Mouse (Mus musculus): Measurements from ENCODE around the gene Fem1a. TPM values are rescaled to one million over a fixed set of nuclear protein-coding genes. Genes with fewer than 3 reads are reported as not detected.

Fem1a gene
- total RNA-seq, 2 experiments from 2014 or later: 27.8 to 38.0 TPM

DNA sequence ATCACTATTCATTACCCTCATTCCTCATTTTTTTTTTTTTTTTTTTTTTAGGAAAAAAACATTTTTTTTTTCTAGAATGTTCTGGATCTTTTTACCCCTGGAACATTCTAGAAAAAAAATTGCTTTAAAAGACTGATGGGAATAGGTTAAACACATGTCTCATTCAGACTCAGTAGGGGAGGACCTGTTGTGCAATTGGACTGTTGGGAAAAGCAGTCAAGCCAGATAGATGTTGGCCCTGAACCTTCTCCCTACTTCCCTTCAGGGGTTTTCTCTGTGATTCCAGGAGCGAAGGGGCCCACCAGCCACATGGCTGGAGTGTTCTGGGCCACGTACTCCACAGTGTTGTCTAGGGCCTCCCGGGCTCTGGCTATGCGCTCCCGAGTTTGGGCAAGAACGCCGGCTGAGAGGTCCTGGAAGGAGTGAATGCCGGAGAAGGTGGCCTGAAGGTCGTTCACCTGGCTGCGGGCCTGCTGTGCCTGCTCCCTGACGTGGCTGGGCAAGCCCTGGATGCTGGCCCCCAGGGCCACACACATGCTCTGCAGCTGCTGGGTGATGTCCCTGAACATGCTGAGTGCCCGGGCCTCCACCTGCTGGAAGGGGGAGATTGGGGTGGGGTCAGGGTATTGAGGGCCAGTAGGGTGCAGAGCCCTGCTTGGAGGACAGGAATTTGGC is 23.0 kb downstream of the Fem1a start:
- DNase-seq: peak; percentile 79

DNA sequence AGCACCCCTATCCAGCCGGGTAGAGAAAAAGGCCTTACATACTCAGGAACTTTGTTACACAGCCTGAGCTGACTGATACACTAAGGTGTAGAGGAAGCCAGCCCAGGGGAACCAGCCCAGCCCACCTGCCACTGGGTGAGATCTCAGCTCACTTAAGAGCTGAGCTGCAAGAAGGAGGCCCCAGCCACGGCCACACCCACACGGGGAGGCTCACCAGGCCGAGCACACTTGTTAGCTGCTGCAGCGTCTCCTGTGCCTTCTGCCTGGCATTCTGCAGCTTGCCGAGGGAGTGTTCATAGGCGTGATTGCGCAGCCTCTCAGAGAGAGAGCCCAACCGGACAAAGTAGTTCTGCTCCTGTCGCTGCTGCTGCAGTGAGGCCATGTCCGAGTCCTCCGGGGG is 24.6 kb downstream of the Fem1a start:
- no peak for DNase-seq

DNA sequence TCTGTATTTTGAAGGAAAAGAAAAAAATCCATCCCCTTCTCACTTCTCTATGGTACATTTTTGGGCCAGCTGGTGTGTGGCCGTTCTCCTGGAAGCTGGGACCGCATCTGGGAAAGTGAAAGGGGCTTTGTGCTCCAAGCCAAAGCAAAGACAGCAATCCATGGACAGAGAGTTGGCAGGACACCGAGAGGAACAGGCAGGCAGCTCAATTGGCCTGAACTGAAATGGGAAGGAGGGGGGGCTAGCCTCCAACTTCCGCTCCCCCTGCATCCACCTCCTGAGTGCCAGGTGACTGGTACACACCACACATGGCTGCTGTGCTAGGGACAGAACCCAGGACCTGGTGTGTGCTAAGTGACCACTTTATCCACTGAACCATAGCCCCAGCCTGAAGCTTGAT is 26.2 kb downstream of the Fem1a start:
- no peak for DNase-seq

DNA sequence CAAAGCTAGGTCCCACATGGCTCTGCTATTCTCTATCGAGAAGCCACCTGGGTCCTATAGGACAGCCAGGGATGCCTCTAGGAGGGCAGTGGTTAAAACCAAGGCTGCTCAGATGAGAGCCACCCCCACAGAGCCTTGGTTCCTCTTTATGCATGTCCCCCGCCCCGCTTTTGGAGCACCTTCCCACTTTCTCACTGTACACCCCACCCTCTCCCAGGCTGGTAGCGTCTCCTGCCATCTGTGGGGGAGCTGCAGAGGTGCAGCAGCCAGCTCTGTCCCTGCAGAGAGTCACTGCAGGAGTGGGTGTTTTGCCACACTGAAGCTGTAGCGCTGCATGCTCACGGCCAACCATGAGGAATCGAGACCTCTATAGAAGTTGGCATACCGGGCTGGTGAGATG is 26.7 kb downstream of the Fem1a start:
- no peak for DNase-seq

DNA sequence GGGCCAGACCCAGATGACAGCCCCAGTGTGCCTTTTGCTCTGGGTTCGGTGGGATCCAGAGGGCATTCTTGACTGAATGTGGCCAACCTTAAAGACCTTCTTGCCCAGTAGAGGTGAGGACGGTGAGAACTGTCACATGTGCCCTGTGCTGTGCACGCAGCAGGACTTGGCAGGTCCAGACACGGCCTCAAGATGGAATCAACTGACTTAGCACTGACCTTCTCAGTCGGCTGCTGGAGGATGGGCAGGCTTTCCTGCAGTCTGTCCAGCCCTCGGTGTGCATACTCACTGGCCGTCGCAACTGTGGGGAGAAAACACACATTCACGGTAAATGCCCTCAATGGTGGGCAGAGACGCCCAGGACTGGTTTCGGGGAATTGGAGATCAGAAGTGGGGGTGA is 29.4 kb downstream of the Fem1a start:
- no peak for DNase-seq

DNA sequence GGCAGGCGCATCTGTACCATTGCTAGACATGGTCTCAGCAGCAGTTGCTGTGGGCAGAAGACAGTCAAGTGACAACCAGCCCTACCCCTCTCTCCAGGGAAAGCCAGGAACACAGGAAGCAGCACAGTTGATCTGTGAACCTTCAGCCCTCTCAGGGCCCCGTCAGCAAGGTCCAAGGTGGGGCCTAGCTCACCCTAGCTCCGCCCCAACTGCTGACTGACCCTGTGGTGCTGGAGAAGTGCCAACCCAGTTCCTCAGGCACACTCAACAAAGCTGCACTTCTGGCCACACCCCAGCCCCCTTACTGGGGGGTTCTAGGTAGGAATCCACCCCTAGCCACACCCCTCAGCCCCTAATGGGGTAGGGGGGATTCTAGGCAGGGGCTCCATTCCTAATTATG is 31.2 kb downstream of the Fem1a start:
- DNase-seq: peak; percentile 79

DNA sequence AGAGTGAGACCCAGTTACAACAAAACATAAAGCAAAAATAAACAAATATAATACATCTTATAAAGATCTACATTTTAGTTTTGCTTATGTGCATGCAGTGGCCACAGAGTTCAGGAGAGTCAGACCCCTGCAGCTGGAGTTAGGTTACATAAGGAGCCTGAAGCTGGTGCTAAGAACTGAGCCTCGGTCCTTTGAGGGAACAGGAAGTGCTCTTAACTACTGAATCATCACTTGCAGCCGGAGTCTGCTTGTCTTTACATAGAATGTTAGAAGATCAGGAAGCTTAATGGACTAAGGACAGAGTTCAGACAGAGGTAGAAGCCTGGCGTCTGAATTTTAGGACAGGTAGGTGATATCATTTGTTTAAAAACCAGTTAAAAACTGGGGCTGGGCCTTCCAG is 32.3 kb downstream of the Fem1a start:
- DNase-seq: no peak

DNA sequence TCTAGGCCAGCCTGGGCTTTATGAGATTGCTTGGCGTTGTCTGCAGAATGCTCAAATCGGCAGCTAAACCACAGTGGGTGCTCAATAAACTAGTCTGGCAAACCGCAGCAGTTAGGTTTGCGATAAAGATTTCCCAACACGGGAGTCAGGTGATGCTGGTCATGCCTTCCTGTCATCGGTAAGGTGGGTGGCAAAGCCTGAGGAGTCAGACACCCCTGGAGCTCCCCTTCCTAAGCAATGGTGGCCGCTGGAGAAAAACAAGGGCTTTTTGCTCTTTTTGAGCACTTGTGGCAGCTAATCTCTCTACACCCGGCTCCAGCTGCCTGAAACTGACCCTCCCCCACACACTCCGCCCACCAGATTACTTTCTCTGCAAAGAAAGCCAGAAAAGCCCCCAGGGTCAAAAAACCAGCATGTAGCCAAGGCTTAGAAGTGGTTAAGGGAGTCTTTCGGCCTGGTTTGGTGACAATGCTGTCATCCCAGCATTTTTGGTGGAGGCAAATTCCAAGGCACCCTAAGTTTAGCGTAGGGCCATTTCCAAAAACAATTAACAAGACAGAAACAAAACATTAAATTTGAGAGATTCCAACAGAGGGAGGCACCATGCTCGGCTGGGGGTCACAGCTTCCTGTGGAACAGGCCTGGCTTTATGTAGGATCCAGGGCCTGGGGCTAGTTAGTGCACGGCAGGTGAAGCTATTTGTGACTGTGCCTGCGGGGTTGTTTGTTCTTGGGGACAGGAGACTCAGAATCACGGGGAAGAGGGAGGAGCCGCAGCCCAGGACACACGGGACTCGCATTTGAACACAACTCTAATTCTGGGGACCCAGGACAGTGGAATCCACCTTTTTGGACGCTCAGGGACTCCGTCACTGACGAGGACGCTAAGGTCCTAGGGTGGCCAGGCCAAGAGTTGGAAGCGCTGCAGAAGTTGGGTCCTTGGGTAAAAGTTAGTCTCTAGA is 33.0 kb downstream of the Fem1a start:
- DNase-seq: peak; percentile 66

DNA sequence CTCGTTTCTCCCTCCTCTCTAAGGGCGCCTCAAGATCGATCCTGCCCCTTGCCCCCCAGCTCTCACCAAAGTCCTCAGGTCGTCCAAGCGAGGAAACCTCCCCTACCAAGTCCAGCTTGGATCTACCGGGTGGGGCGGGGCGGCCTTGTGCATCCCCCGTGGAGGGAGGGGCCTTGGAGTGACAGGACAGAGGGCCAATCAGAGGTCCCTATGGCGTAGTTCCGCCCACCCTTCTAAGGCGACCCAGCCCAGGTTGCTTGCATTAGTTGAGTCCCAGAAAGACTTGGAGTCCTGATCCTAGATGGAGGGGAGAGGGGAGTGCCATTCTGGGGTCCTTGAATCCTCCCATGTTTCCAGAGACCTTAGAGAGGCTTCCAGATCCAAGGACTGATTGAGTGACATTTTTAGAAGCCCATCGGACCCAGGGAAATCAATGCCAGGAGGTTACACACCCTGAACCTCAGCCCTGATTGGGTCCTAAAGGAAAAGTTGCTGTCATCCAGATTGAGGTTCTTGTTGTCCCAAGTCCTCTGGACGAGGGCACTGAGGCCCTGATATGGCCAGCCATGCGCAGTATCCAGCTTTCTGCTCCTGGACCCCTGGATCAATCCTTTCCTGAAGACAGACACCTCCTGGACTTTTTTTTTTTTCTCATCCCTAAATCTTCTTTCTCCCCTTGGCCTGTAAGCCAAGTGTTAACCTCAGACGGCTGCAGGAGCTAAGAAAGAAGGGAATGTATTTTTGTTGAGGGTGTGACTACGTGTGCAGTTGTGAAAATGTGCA is 34.0 kb downstream of the Fem1a start:
- peak; percentile 100 for DNase-seq

DNA sequence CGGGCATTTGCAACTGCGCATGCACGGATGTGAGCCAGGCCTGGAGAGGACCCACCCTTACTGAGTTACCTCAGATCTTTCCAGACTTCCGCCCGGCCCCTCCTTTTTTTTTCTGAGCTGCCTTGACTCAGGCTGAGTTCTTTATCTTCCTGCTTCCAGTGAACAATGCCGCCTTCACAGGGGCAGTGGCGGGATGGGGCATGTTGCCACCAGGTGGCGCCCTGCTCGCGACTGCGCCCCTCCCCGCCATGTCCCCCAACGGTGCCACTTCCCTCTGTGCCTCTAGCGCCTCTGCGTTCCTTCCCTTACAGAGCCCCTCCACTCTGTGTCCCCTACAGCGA is 34.5 kb downstream of the Fem1a start:
- peak; percentile 94 for DNase-seq

DNA sequence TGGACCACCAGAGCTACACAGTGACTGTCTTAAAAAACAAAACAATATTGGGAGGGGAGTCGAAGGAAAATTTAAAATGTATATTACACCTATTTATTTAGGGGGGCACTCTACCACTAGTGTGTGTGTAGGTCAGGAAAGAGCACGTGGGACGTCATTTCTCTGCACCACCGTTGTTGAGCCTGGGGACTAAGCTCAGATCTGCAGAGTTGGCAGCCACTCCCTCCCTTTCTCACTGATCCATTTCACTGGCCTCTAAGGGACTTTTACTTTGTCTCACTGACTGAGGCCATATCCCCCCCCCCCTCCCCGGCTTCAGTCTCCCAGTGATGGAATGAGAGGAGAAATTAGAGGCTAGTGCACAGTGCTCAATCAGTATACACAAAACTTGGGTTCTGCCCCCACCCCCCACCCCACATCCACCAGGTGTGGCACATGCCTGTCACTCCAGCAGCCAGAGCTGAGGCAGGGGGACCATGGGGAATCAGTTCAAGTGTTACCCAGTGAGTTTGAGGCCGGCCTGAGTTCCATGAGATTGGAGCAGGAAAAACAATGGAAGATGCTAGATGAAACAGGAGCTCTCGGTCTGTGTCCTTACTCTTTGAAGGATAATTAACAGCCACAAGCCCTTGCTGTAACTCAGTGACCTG is 35.3 kb downstream of the Fem1a start:
- no peak for DNase-seq

DNA sequence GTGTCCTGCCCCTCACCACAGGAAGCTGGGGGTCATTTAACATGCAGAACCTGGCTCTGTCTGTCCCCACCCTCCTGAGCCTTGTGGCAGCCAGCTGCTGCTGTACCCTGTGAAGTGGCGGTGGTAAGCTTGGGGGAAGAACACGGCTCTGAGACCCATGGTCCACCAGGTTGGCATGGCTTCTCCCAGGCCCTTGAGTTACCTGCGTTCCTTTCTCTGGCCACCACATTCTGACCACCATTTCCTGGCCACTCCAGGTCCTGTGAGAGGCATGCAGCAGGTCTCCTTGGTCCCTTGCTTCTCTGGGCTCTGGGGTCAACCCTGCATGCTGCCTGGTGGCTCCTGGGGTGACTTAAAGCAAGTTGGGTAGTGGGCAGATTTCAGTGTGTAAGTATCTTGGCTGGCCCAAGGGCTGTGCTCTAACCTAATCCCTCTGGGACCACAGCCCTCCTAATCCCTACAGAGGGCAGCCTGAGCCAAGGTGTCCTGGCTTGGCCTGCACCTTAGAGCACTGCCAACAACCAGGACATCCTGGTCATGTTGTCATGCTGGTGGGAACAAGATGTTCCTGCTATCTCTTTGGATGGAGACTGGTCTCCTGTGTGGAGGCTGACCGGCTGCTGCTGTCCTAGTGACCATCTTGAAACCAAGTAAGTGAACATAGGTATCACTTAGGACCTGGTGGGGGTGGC is 36.1 kb downstream of the Fem1a start, which contains the start of gene Plin3:
Gene Plin3, minus strand, starts transcription at position 343 of the 692 bp plus-strand sequence.
- DNase-seq: peak; percentile 40

DNA sequence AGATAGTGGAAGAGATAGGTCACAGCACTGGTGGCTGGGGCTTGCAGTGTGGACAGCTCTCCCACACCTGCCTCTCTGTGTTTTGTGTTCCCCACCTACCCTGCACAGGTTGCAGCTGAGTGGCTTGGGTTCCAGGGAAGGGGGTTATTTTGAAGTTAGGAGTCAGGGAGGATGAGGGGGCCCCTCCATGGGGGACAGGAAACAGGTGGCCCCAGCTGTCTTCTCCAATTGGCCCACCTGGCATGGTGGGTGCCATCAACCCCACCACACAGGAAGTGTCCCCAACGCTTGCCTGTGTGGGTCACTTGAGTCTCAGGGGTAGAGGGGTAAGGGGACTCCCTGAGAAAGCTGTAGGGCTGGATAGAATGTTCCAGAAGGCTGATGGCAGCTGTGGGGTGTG is 36.7 kb downstream of the Fem1a start:
- DNase-seq: no peak

DNA sequence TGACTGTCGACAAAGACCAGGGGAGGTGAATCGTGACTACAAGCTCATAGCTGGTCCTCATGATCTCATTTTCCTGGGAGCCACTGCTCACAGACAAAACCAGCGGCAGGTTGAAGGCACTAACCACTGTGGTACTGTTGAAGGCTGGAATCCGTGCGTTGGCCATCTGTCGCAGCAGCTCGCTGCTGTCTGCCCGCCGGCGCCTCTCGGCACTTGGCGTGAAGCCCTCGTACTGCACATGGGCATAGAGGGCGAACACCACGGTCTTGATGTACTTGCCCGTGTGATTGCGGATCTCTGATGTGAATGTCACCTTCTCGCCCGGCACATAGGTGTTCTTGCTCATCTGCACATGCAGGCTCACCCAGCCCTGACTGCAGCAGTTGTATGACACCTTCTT is 37.6 kb downstream of the Fem1a start:
- DNase-seq: no peak

DNA sequence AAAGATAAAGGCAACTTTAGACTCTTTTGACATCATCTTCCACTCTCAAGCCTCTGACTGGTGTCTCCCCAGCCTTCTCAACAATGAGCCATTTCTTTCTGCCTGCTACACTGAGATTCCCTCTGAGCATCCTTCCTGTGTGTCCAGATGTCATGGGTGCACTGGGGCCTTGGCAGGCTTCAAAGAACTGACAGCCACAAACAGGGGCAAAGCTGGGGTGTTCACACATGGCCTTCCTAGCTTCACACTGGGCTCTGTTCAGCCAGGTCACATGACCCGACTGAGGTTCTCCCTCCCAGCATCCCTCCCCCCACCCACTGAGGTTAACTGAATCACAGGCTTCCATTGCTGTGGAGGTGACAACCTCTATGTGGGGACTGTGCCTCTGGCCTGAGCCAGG is 39.6 kb downstream of the Fem1a start:
- no peak for DNase-seq

DNA sequence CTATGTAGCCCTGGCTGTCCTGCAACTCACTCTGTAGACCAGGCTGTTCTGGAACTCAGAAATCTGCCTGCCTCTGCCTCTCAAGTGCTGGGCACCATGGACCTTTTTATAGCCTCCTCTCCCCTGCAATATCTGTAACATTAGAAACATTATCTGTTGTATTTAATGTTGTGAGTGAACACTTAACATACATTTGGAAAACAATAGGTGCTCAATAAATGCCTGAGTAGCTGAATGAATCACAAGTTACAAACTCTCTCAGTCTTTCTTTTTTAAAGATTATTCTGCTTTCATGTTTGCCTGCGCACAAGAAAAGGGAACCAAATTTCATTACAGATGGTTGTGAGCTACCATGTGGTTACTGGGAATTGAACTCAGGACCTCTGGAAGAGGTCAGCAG is 41.6 kb downstream of the Fem1a start:
- no peak for DNase-seq

DNA sequence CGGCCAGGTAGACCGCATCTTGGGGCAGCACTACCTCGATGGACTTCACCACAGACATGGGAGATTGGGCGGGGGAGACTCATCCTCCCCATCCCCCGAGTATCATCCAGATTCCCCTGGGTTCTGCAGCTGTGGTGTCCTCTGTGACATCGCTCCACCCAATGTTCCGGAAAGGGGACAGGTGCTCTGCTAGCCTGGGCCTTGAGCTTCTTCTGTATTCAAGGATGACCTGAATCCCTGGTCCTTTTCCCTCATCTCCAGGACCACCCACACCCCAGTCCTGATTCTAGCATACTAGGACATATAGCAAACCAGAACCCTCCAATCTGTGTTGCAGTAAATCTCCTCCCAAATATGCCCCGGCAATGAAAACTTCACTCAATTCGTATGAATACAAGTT is 43.6 kb downstream of the Fem1a start, which contains the start of gene Arrdc5:
Gene Arrdc5, minus strand, starts transcription at position 101 of the 400 bp plus-strand sequence.
- no peak for DNase-seq

DNA sequence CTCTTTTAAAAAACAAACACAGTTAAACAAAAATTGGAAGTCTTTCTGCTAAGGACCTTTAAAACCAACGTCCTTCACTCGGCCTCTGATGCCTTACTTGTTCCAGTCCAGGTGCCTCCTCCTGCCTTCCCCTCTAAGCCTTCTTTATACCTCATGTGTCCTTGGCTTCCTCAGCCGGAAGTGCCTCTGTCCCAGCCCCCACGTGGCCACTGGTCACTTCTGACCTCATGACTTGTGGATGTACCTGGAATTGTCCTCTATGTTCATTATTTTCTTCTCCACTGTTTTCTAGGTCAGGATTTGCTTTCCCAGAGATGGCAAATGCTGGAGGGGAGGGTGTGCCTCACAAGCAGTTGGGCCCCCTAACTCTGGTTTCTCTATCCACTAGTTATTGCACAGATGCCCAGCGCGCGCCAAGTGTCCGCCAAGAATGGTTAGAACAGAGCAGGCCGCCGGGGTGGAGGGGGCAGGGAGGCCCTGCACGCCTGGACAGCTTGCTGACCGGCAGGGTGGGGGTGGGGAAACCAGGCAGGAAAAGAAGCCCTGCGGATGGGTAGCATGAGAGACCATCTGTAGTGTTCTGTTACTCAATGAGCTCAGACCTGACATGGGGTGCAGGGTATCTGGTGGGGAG is 45.9 kb downstream of the Fem1a start:
- DNase-seq: peak; percentile 77

DNA sequence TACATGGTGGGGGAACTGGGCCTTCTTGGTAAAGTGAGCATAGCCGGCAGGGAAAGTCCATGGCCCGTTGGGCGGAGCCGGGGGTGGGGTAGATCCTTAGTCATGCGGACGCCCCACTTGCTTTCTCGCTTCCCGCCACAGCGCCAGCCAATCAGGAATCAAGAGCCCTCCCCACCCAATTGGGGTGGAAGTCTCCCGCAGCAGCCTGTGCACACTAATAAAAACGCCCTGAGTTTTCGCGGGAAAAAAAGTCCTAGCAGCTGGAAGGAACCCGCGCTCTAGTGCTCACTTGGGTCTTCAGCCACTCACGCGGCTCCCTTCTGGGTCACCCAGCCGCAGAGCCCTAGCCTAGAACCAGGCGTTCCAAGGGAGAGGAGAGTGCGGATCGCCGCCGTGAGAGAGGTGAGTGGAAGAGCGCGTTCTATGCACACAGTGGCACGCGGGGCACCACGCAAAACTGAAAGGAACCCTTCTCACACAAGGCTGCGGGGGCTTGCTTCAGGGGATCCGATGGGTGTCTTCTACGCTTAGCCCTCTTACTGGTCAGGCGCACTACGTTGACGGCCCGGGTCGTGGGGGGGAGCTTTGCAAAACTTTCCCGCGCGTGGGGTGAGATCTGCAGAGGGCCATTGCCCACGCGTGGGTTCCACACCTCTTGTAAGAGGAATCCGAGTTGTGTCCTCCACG is 46.7 kb downstream of the Fem1a start, which contains the start of gene Uhrf1:
Gene Uhrf1, plus strand, starts transcription at position 162 of the 687 bp plus-strand sequence.
- DNase-seq: peak; percentile 92
